Mouse (Mus musculus) forebrain, postnatal 0 days (tissue): ENCODE data around the gene Zfp462. TPM values are rescaled to one million over a fixed set of nuclear protein-coding genes. Genes with fewer than 3 reads are reported as not detected.
"Not testable (repeated sequence)": the region's sequence is repeated elsewhere in the genome, so short reads cannot be mapped to it uniquely, and the experiment has no call there.

Source experiments
- ATAC-seq: fragments of 200-750 bp; cut with Nextera tagmentation; 2 replicates; pipeline ENCODE4 v1.8.0; 2017; ENCODE audit warnings: mild to moderate bottlenecking, moderate library complexity
- DNase-seq: peaks from one replicate; pipeline ENCODE4 v3.0.0-alpha.2; 2015
- H3K27ac ChIP-seq: fragments of 300-500 bp; sonication (generic); 2 replicates; pipeline ENCODE4 v1.5.1; 2014; ENCODE audit warnings: low read depth, mild to moderate bottlenecking, antibody characterized with exemption, low read length, moderate library complexity, mixed read lengths
- H3K27me3 ChIP-seq: fragments of 300-500 bp; sonication (generic); 2 replicates; pipeline ENCODE4 v1.6.1; 2014; ENCODE audit warnings: mild to moderate bottlenecking, low read length, mixed read lengths; ENCODE audit not compliant: insufficient read depth
- H3K36me3 ChIP-seq: fragments of 300-500 bp; sonication (generic); 2 replicates; pipeline ENCODE4 v1.6.1; 2014; ENCODE audit warnings: mild to moderate bottlenecking, moderate library complexity; ENCODE audit not compliant: insufficient read depth
- H3K4me1 ChIP-seq: fragments of 300-500 bp; sonication (generic); 2 replicates; pipeline ENCODE4 v1.6.1; 2014; ENCODE audit warnings: antibody characterized with exemption; ENCODE audit not compliant: insufficient read depth
- H3K4me2 ChIP-seq: fragments of 300-500 bp; sonication (generic); 2 replicates; pipeline ENCODE4 v1.6.1; 2014; ENCODE audit warnings: low read depth, mild to moderate bottlenecking, moderate library complexity
- H3K4me3 ChIP-seq: fragments of 300-500 bp; sonication (generic); 2 replicates; pipeline ENCODE4 v1.5.1; 2014; ENCODE audit warnings: low read depth, low read length, mixed read lengths
- H3K9ac ChIP-seq: fragments of 300-500 bp; sonication (generic); 2 replicates; pipeline ENCODE4 v1.6.1; 2014; ENCODE audit warnings: mild to moderate bottlenecking
- H3K9me3 ChIP-seq: fragments of 300-500 bp; sonication (generic); 2 replicates; pipeline ENCODE4 v1.6.1; 2016; ENCODE audit warnings: low read length
- CTCF ChIP-seq: sonication (generic); IDR thresholded peaks from 2 replicates; pipeline ENCODE4 v1.5.1; 2016; ENCODE audit warnings: antibody characterized with exemption, control low read depth, low read depth
- WGBS: fragments of 180-500 bp; shearing (Covaris S2); extraction: QIAGEN DNeasy Blood & Tissue Kit; methylation state at CpG from one replicate; pipeline ENCODE4 v1.1.7; 2014; 5-methylcytosine and 5-hydroxymethylcytosine counted together
- polyA plus RNA-seq: library from polyadenylated mRNA; unstranded; fragments of >200 nt; fragmentation: Nextera tagmentation; extraction: Ambion mirVana; gene quantifications from 2 replicates; pipeline ENCODE4 v1.2.1, GENCODE M21; 2015
- total RNA-seq: library from RNA; depleted of rRNA; stranded (reverse); fragments of >200 nt; gene quantifications from 2 replicates; pipeline ENCODE4 v1.2.3, GENCODE M21; 2014

The Zfp462 gene
- total and polyA plus RNA-seq, 2 experiments from 2014 or later, result 6.2 to 48.4 TPM

- no peak overlapping the region for H3K27ac ChIP-seq
- H3K9ac ChIP-seq, result no peak overlapping the region
- DNase-seq (no peak), ATAC-seq (no peak)
- H3K27me3 ChIP-seq, result no peaks in the 10 kb centered on the region
- 0 out of 2 replicates have a peak, but pooled peaks cover under 1% of the 10 kb centered on the region for H3K36me3 ChIP-seq
- no peak for TF ChIP-seq CTCF
- WGBS, result 69% methylated on average over 8 of the region's 8 CpGs
- H3K4me2 ChIP-seq, result no peak overlapping the region
- no peaks in the 10 kb centered on the region; the same call in none of the 2 replicates for H3K4me1 ChIP-seq
- no peak overlapping the region for H3K4me3 ChIP-seq
- H3K9me3 ChIP-seq, result no peaks in the 10 kb centered on the region
Observed at GRCm38 (mm10) chr4:54972827-54973560, 28.1 kb downstream of the Zfp462 start.

- DNase-seq (no peak), ATAC-seq (no peak)
- H3K36me3 ChIP-seq, result peaks cover 7% of the 10 kb centered on the region; the same call in 1 of the 2 replicates
- no peak overlapping the region for H3K9ac ChIP-seq
- H3K4me3 ChIP-seq, result no peak overlapping the region
- H3K27me3 ChIP-seq, result no peaks in the 10 kb centered on the region
- H3K27ac ChIP-seq, result no peak overlapping the region
- no peaks in the 10 kb centered on the region for H3K9me3 ChIP-seq
- H3K4me2 ChIP-seq, result no peak overlapping the region
- TF ChIP-seq CTCF, result no peak
- 79% methylated on average over 13 of the region's 13 CpGs for WGBS
- no peaks in the 10 kb centered on the region for H3K4me1 ChIP-seq
Observed at GRCm38 (mm10) chr4:54979771-54980472, 35.1 kb downstream of the Zfp462 start.

DNA sequence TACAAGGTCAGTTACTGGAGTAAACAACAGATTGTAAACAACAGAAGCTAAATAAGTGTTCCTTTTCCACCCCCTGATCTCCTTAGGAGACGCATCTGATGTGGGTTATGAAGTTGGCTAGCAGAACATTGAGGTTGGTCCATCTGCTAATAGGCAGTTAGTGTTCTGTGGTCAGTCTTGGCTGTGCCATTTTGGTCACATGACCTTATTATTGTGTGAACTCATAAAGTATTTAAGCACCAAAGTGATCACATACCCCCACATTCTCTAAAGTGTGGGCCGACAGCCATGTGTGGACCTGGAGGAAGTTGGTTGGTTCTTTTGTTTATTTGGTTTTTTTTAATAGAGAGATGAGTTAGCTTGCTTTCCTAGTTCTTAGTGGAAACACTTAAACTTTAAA lies 39.7 kb downstream of the Zfp462 start:
- Histone ChIP-seq H3K27me3 (no peaks in the 10 kb centered on the region), H3K36me3 (peaks cover 7% of the 10 kb centered on the region; the same call in 1 of the 2 replicates), H3K9ac (no peak overlapping the region), H3K4me2 (no peak overlapping the region), H3K4me3 (no peak overlapping the region), H3K9me3 (no peaks in the 10 kb centered on the region), H3K27ac (no peak overlapping the region), H3K4me1 (no peaks in the 10 kb centered on the region)
- DNase-seq (no peak), ATAC-seq (no peak)
- 90% methylated on average over 2 of the region's 2 CpGs for WGBS
- TF ChIP-seq CTCF, result no peak

- Histone ChIP-seq H3K9ac (no peak overlapping the region), H3K36me3 (peaks cover 2% of the 10 kb centered on the region; the same call in 1 of the 2 replicates), H3K27ac (no peak overlapping the region), H3K4me1 (no peaks in the 10 kb centered on the region), H3K4me2 (no peak overlapping the region), H3K9me3 (no peaks in the 10 kb centered on the region), H3K27me3 (no peaks in the 10 kb centered on the region), H3K4me3 (no peak overlapping the region)
- DNase-seq (no peak), ATAC-seq (no peak)
- no peak for TF ChIP-seq CTCF
- 93% methylated on average over 4 of the region's 4 CpGs for WGBS
Observed at GRCm38 (mm10) chr4:54986671-54987070, 41.8 kb downstream of the Zfp462 start.

DNA sequence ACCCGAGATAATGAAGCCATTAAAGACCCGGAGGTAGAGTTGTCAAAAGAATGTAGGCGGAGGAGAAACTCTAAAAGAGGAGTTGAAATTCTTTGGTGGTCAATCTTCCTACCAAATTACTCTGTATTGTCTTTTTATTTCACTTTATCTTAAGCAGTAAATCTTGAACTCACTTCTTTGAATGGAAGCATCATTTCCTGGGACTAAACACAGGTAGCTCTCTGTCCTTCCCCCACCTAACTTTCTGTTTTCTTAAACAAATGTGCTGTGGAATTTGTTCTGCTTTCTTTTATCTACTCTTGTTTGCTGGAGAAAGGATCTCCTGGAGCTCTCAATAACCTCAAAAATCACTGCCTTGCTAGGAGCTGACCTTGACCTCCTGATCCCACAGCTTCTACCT lies 42.4 kb downstream of the Zfp462 start:
- Histone ChIP-seq H3K9me3 (no peaks in the 10 kb centered on the region), H3K27me3 (no peaks in the 10 kb centered on the region), H3K9ac (no peak overlapping the region), H3K4me2 (no peak overlapping the region), H3K4me1 (no peaks in the 10 kb centered on the region), H3K4me3 (no peak overlapping the region), H3K36me3 (peaks cover 2% of the 10 kb centered on the region; the same call in 1 of the 2 replicates), H3K27ac (no peak overlapping the region)
- ATAC-seq (no peak), DNase-seq (no peak)
- no peak for TF ChIP-seq CTCF
- 32% methylated on average over 3 of the region's 3 CpGs for whole genome bisulfite sequencing

GRCm38 (mm10) chr4:54987926-54988325 lies 43.1 kb downstream of the Zfp462 start:
- Histone ChIP-seq H3K27me3 (no peaks in the 10 kb centered on the region), H3K27ac (no peak overlapping the region), H3K4me2 (no peak overlapping the region), H3K9me3 (no peaks in the 10 kb centered on the region), H3K9ac (no peak overlapping the region), H3K4me1 (no peaks in the 10 kb centered on the region), H3K4me3 (no peak overlapping the region), H3K36me3 (peaks cover 2% of the 10 kb centered on the region; the same call in 1 of the 2 replicates)
- ATAC-seq, result no peak
- WGBS, result 90% methylated on average over 1 of the region's 1 CpGs
- no peak for DNase-seq
- TF ChIP-seq CTCF, result no peak

DNA sequence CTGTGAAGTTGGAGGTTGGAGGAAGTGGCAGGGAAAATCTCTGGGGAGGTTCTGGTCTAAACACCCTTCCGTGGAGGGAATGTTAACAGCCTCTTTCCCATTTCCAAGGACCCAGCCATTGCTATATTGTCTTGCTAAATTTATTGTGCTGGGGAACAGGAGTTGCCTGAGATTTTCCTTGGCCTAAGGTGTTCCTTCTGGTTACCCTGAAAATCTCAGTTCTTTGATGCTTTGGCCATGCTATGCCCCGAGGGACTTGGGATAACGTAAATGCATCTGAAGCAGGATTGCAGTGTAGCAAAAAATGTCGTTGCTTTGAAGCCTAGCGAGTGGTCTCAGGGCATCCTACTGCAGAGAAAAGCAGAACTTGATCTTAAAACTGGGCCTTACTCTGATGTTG lies 47.1 kb downstream of the Zfp462 start:
- ATAC-seq (no peak), DNase-seq (no peak)
- Histone ChIP-seq H3K27ac (no peak overlapping the region), H3K27me3 (no peaks in the 10 kb centered on the region), H3K4me1 (no peaks in the 10 kb centered on the region), H3K9ac (no peak overlapping the region), H3K36me3 (peaks cover 2% of the 10 kb centered on the region; the same call in 1 of the 2 replicates), H3K4me3 (no peak overlapping the region), H3K4me2 (no peak overlapping the region), H3K9me3 (no peaks in the 10 kb centered on the region)
- TF ChIP-seq CTCF, result no peak
- 80% methylated on average over 5 of the region's 5 CpGs for WGBS

DNA sequence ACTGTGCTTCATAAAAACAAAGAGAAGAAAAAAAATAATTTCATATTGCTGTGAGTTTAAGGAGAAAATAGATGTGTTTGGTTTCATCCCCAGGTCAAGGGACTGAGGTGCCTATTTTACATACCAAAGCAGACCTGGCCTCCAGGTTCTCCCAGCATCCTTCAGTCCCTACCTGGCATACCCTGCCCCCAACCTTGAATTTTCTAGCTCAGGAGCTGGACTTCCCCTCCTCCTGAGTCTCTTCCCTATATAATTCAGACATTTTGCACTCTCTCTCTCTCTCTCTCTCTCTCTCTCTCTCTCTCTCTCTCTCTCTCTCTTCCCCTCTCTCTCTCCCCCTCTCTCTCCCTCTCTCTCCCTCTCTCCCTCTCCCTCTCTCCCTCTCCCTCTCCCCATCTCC lies 48.2 kb downstream of the Zfp462 start:
- not testable (repeated sequence) for H3K4me2 ChIP-seq, H3K27me3 ChIP-seq, H3K9ac ChIP-seq, ATAC-seq, H3K9me3 ChIP-seq, DNase-seq, H3K27ac ChIP-seq, H3K4me1 ChIP-seq, H3K36me3 ChIP-seq, H3K4me3 ChIP-seq
